Mouse (Mus musculus) NIH3T3 (cell line): Measurements from ENCODE around the gene Olfr825.
"Not testable (repeated sequence)": the region's sequence is repeated elsewhere in the genome, so short reads cannot be mapped to it uniquely, and the experiment has no call there.

Source experiments
- DNase-seq: peaks from one replicate; pipeline ENCODE4 v3.0.0-alpha.2; 2012; ENCODE audit warnings: low read depth

The Olfr825 gene

DNA sequence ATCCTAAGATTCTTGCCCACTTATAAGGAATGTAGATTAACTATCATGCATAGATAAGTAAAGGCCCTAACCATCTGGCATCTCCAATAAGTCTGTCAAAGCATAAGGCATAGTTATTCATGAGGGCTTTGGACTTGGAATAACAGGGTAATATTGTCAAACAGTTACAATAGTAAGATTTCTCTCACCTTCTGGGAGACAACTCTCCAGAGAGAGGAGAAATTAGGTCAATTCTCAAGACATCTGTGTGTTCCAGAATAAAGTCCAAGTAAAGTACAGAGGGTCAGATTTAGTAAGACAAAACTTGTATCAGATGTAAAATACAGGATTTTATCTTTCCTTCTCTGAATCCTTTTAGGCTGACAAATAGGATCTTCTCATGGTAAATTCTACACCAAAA, at the start of gene Olfr825:
Gene Olfr825, minus strand, starts transcription at position 101 of the 400 bp plus-strand sequence.
- DNase-seq, result no peak

- no peak for DNase-seq
Observed at GRCm38 (mm10) chr10:130214303-130214702, 47.7 kb upstream of the Olfr825 start, which contains the start of gene Olfr827. Gene Olfr827 (minus strand): TSS chr10:130214403.

- no peak for DNase-seq
Observed at GRCm38 (mm10) chr10:130184086-130184485, 17.5 kb upstream of the Olfr825 start, which contains the start of gene Olfr826. Gene Olfr826 (minus strand): TSS chr10:130184186.

DNA sequence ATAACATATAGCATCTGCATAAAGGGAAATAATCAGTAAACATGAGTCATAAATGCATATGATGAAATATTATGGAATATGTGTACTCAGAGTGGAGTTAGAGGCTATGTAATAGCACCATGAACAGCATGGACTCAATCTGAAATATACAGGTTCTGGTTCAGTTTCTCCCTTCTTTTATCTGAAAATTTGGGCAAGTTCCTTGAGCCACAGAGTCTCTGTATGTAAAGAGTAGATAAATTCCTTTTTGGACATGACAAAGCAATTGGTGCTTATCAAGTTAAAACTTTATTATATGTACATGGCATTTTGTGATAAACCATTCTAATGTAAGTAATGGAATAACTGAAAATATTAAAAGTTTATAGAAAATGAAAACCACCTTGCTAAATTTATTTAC, 1.4 kb downstream of the Olfr825 start:
- DNase-seq, result no peak

- no peak for DNase-seq
Observed at GRCm38 (mm10) chr10:130144121-130144520, 22.4 kb downstream of the Olfr825 start.

DNA sequence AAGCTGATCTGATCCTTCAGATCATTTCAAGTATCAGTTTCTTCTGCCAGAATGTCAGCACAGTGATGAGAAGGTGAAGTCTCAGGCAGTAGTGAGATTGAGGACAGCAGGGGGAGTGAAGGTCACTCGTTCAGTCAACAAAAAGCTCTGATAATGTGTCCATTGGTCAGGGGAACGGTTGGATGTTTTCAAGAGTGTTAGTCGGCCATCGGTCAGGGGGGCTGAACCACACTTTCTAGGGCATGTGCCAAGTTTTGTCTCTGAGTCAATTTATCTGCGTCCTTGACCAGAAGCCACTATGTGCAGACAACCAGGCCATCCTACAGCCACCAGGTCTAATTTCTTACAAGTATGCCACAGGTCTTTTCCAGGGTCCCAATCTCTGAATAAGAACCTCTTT, 24.1 kb downstream of the Olfr825 start:
- DNase-seq, result not testable (repeated sequence)

DNA sequence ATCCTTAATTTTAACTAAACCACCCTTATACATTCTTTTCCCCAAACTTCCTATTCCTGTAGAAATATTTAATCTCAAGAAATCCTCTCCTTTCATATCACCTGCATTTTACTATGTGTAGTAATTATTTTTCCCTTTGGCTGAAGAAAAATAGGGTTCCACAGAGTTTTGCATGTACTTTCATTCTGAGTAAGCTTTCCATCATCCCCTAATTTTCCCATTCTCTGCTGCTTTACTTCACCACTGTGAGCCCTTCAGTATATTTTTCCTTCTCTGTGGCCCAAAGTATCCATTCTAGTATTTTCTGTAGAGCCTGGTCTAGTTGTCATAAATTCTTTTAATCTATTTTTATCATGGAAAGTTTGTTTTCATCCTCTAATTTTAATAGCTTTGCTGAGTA, 31.8 kb downstream of the Olfr825 start:
- DNase-seq, result no peak

- DNase-seq, result not testable (repeated sequence)
Observed at GRCm38 (mm10) chr10:130129900-130130299, 36.7 kb downstream of the Olfr825 start, which contains the start of gene Olfr824. Gene Olfr824 (minus strand): TSS chr10:130130000.

DNA sequence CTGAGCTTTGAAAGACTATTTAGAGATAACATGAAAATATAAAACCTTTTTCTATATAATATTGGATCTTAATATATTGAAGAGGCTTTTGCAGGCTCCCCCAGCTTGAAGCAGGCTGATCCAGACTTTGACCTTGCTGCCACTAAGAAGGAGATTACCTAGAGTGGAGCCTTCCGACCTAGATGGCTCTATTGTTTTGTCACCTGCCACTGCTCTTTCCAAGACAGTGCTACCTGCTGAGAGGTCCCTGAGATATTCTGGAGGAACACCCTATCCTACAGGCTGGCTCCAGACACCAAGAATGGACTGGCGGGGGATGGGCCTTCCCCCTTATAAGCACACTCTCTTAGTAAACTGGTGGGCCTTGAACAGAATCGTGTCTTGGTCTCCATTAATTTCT, 50.5 kb downstream of the Olfr825 start:
- not testable (repeated sequence) for DNase-seq

- DNase-seq, result not testable (repeated sequence)
Observed at GRCm38 (mm10) chr10:130115283-130115682, 51.3 kb downstream of the Olfr825 start, which contains the start of gene Olfr823. Gene Olfr823 (minus strand): TSS chr10:130115383.
